Comparison of ENCODE assay signal across 26 mouse cellular contexts in the genomic region with DNA sequence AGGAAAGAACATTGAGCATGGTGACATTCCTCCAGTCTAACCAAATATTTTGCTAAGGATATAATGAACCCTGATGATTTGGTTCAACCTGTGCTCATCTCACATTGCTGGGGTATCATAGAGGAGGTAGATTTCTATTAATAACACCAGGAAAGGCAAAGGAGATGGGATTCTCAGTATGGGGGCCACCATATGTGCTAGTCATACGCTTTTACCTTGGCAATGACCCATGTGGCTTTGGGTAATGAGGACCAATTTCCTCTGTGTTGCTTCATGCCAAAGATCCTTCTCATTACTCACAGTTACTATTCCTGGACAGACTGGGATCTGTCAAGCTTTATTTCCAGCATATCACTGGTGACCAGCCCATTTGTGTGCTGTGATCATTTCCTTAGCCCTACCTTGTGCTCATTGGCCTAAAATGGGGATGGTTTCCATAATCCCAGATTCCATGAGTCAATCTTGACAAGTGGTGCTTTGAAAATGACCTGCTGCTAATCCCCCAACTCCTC.
DNase-seq lines count a peak whose midpoint lies in the region; ATAC-seq lines count a peak whose summit lies in the region.
"Had no signal": no experiment of that assay in that cellular context is flagged by ENCODE, and none has a peak within 500 bp of the region (broad histone marks: within the 10 kb centered on the region; RNA-seq: fewer than 3 reads in every experiment).

No protein-coding gene starts in this region.

- H3K4me2 ChIP-seq in forebrain, embryonic 11.5 days (ENCODE audit: low read depth, low read length, severe bottlenecking): no peak overlapping the region
- H3K4me2 ChIP-seq: embryonic facial prominence, embryonic 15.5 days; forebrain, embryonic 12.5 days; heart, embryonic 13.5 days; hindbrain, embryonic 12.5 days had no signal

- H3K27ac ChIP-seq in forebrain, embryonic 11.5 days (ENCODE audit: low read depth, low read length): no peak overlapping the region
- H3K27ac ChIP-seq: embryonic facial prominence, embryonic 15.5 days; forebrain, embryonic 12.5 days; gastrocnemius, adult 2 months; heart, embryonic 13.5 days; hindbrain, embryonic 12.5 days had no signal

- H3K4me3 ChIP-seq in forebrain, embryonic 11.5 days (ENCODE audit: low read depth, low read length): no peak overlapping the region
- H3K4me3 ChIP-seq: embryonic facial prominence, embryonic 15.5 days; erythroblast, embryonic 14.5 days; forebrain, embryonic 12.5 days; gastrocnemius, adult 2 months; heart, embryonic 13.5 days; hindbrain, embryonic 12.5 days had no signal

- DNase-seq in adrenal gland, adult 2 months: peak; percentile 4
- no peak for DNase-seq in adrenal gland, postnatal 10 days
- peak; percentile 95 for DNase-seq in cerebellum, adult 11-12 months
- DNase-seq in cerebellum, adult 9-10 months: peak; percentile 99
- peak; percentile 81 to 88 for DNase-seq in cerebellum, postnatal 25 days
- DNase-seq in forebrain, embryonic 11.5 days (ENCODE audit: low spot score): no peak
- no peak for DNase-seq in gastrocnemius, adult 18-20 months (ENCODE audit: low spot score)
- DNase-seq: adrenal gland, postnatal 25 days; B cell, adult 2 months; embryo, embryonic 11 days; forebrain, postnatal 0 days; gastrocnemius, adult 2 months; gastrocnemius, postnatal 25 days; heart, postnatal 4 days; kidney, adult 11 months; kidney, adult 9 months had no signal

- H3K4me1 ChIP-seq in forebrain, embryonic 11.5 days (replicated peaks; ENCODE audit: control insufficient read depth, insufficient read depth, low read length): no peaks in the 10 kb centered on the region
- H3K4me1 ChIP-seq: embryonic facial prominence, embryonic 15.5 days; forebrain, embryonic 12.5 days; heart, embryonic 13.5 days; hindbrain, embryonic 12.5 days had no signal

- H3K27me3 ChIP-seq in forebrain, embryonic 11.5 days (ENCODE audit: control insufficient read depth, insufficient read depth, low read length): no peaks in the 10 kb centered on the region
- H3K27me3 ChIP-seq: embryonic facial prominence, embryonic 15.5 days; forebrain, embryonic 12.5 days; heart, embryonic 13.5 days; hindbrain, embryonic 12.5 days had no signal

- no peak for ATAC-seq in forebrain, embryonic 11.5 days (replicated peaks; ENCODE audit: low FRiP score)
- no peak for ATAC-seq in erythroid progenitor cell, adult 5-6 weeks (replicated peaks; ENCODE audit: low FRiP score, poor library complexity, severe bottlenecking)
- ATAC-seq: CD4-positive, CD25-positive, alpha-beta regulatory T cell, adult 4 months; forebrain, postnatal 0 days; hindbrain, embryonic 16.5 days; inflammation-experienced regulatory T-cells, adult 6 months had no signal

- H3K36me3 ChIP-seq in forebrain, embryonic 11.5 days (ENCODE audit: control insufficient read depth, insufficient read depth, low read length): no peaks in the 10 kb centered on the region
- H3K36me3 ChIP-seq: embryonic facial prominence, embryonic 15.5 days; forebrain, embryonic 12.5 days; G1E; heart, embryonic 13.5 days; hindbrain, embryonic 12.5 days had no signal

- H3K9ac ChIP-seq in forebrain, embryonic 11.5 days (ENCODE audit: low read length): no peak overlapping the region
- H3K9ac ChIP-seq: embryonic facial prominence, embryonic 15.5 days; forebrain, embryonic 12.5 days; forebrain, postnatal 0 days; heart, embryonic 13.5 days; hindbrain, embryonic 12.5 days had no signal

- no peaks in the 10 kb centered on the region for H3K9me3 ChIP-seq in forebrain, embryonic 11.5 days (ENCODE audit: control insufficient read depth, low read length)
- H3K9me3 ChIP-seq: embryonic facial prominence, embryonic 15.5 days; forebrain, embryonic 12.5 days; G1E; heart, embryonic 13.5 days; hindbrain, embryonic 12.5 days had no signal

- WGBS in forebrain, embryonic 11.5 days: 81% methylated on average over 1 of the region's 1 CpGs

Comparison
In these comparisons a context has a peak if more than half of its experiments do, and no peak if none do; other contexts are left out.
1. DNase-seq: peak in adrenal gland, adult 2 months (single experiment), cerebellum, adult 11-12 months (single experiment), cerebellum, adult 9-10 months (single experiment) and cerebellum, postnatal 25 days (2 of 2); none in adrenal gland, postnatal 10 days (single experiment), forebrain, embryonic 11.5 days (single experiment) and gastrocnemius, adult 18-20 months (single experiment).